Mouse (Mus musculus) heart, postnatal 36 days (tissue): ENCODE data around the gene Btbd3. TPM values are rescaled to one million over a fixed set of nuclear protein-coding genes. Genes with fewer than 3 reads are reported as not detected.

ENCODE experiments used
- DNase-seq, 2 experiments: peaks; one replicate each; pipeline ENCODE4 v3.0.0; 2021 to 2022
- intact Hi-C: fragments of 180-260 bp; cut with DNase I; formaldehyde crosslinking; loops from one replicate; pipeline ENCODE4 v1.15.1; 2025
- total RNA-seq, 2 experiments: library from RNA; stranded (reverse); gene quantifications; 2 replicates each; pipeline ENCODE4 v1.2.3; 2021

Gene Btbd3
- total RNA-seq, 2 experiments from 2014 or later, result 13.8 to 17.0 TPM

GRCm38 (mm10) chr2:138490688-138491405, 234.5 kb downstream of the Btbd3 start:
- intact Hi-C loops, result no loop called here
- no peak for DNase-seq

DNA sequence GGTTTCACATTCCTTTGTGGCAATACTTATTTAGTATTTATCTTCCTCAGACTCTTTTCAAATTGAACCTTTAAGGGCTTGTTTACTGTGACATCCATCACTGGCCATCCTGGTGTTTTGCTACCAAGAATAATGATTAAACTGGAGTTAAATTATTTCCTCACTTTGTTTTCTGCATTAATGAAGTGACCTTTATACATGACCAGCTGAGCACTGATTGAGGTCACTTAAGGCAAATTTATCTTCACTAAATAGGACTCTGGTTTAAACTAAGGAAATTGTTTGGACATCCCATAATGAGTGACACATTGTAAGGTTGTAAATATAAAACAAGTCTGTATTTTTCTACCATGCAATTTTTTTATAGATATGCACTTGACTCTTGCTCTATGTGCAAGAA, 235.8 kb downstream of the Btbd3 start:
- intact Hi-C loops, result no loop called here
- no peak for DNase-seq

- no peak for DNase-seq
- intact Hi-C loops, result no loop called here
Observed at GRCm38 (mm10) chr2:138503866-138504380, 247.6 kb downstream of the Btbd3 start.

DNA sequence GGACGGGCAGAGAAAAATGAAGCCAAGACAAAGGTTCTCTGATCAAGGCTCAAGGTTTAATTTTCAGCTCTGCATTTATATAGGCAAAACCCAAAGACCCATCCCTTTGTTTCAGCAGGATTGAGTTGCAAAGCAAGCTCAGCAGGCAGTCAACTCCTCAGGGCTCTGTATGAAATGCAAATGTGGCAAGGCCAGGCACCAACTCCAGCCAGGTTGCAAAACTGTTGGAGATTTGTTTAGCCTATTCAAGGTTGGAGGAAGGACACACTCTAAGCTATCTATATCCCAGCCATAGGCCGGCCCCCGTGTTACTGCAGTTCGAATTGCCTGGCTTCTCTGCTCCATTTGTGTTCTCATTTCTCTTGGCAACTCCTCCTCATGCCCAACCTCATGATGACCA, 259.2 kb downstream of the Btbd3 start:
- intact Hi-C loops, result no loop called here
- no peak for DNase-seq

GRCm38 (mm10) chr2:138528461-138528860, 272.1 kb downstream of the Btbd3 start:
- intact Hi-C loops, result no loop called here
- DNase-seq, result no peak

DNA sequence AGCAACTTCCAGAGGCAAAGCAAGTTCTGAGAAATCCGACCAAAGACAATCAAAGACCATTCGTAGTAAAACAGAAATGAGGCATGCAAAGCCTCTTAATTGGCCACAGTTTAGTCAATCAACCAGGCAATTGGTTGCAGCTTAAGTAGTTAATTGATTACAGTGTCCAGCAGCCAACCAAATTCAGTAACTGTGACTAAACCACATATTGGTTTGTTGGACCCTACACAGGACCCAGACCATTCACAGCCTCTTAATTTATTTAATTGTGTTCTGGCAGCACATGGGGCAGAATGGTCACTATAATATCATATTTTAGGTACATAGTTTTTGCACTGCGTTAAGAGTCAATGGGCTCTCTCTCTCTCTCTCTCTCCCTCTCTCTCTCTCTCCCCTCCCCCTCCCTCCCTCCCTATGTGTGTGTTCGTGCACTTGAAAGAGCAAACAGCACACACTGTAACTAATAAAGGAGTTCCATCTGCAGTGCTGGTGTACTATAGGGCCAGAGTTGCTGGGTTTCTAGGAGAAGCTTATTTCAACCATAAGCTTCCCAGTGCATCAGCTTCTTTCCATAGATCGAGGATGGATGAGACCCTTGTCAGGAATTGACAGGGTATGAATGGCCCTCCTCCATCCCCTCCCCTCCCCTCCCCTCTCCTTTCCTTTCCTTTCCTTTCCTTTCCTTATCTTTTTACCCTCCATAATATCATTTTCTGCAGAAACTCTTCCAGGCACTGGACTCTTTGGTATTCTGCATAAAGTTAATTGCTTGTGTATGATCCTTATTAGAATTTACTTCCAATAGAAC, 275.0 kb downstream of the Btbd3 start:
- intact Hi-C loops, result no loop called here
- no peak for DNase-seq

- intact Hi-C loops, result no loop called here
- DNase-seq, result no peak
Observed at GRCm38 (mm10) chr2:138531992-138532391, 275.6 kb downstream of the Btbd3 start.

GRCm38 (mm10) chr2:138539655-138540054, 283.3 kb downstream of the Btbd3 start:
- intact Hi-C loops, result no loop called here
- no peak for DNase-seq

DNA sequence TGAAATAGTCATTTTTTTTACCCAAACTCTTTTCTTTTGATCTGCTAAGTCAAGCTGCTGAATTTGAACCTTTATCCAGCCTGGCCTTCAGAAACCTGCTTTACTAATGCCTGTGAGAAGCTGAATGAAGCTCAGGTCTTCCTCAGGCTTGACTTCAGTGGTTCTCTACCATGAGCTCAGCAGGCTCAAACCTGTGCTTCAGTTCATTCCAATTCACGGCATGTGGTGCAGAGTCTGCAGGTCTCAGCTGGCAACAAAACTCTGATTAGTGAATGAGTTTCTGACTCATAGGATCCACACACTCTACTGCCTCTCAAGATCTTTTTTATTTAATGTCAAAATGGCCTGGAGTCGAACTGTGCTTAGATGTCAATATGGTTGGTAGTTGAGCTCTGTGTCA, 292.6 kb downstream of the Btbd3 start:
- no peak for DNase-seq
- intact Hi-C loops, result no loop called here

DNA sequence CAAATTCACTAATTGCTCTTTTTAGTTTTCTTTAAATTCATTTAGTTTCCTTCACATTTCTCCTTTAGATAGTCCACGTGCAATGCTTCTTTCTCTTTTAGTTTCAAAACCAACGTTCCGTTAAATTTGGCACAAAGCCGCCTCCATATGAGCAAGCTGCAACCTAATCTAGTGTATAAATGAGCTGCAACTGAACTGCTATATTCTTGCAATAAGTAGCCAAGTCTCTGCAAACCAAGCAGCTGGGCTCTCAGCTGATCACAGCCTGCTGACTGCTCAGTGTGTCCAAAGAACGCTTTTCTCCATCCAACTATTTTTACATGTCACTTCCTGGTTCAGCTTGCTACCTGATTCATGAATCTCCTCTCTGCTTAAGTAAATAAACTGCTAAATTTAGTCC, 295.2 kb downstream of the Btbd3 start:
- intact Hi-C loops, result no loop called here
- DNase-seq, result no peak

- no peak for DNase-seq
- intact Hi-C loops, result no loop called here
Observed at GRCm38 (mm10) chr2:138555106-138555862, 298.9 kb downstream of the Btbd3 start.

GRCm38 (mm10) chr2:138585930-138586329, 329.6 kb downstream of the Btbd3 start:
- no peak for DNase-seq

DNA sequence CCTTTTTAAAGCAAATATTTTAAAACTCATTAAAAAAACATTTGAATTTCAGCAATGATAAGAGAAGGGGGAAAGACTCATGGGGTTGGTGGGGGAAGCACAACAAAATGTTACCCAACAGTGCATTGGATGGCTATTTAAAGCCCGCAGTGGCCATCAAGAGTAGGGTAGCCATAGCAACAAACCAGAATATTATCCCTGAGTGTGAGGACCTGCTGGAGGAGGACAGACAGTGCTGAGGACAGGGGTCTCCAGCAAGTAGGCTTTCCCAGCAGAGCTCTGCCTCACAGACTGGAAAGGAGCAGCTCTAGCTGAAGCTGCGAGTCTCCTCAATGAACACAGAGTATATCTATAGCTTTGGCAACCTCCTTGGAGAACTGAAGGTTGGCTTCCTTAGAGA, 331.0 kb downstream of the Btbd3 start:
- no peak for DNase-seq
- intact Hi-C loops, result no loop called here

More at GRCm38 (mm10) chr2:138585930-138586329, 329.6 kb downstream of the Btbd3 start:
- intact Hi-C loops, result no loop called here

DNA sequence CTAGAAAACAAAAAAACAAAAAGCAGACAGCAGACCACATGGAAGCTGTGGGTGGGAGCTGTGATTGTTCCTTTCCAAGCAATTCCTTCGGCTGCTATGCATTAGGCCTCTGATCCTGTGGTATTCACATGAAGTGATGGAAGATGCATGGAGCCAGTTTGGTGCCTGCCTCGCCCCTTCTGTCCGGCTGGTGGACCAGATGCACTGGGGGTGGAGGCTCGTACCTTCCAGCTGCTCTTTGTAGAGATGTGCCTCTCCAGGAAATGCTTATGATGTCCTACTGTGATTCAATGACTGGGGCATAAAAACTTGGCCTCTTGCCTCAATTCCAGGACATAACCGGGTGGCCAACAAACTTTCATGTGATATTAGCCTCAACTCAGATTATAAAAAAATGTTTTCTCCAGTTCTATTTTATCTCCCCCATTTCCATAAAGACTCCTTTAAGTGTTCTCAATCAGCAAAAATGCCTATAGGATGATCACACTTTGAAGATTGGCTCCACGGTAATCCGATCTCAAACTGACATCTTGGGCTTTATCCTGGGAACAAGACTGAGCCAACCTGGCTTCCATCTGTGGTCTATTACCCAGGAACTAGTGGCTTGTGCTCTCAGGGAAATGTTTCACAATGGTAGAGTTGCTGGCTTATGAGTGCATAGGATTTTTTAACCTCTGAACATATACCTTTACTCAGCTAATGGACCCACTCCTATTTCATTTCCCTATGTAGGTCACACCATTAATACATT, 331.6 kb downstream of the Btbd3 start:
- no peak for DNase-seq
- intact Hi-C loops, result no loop called here

DNA sequence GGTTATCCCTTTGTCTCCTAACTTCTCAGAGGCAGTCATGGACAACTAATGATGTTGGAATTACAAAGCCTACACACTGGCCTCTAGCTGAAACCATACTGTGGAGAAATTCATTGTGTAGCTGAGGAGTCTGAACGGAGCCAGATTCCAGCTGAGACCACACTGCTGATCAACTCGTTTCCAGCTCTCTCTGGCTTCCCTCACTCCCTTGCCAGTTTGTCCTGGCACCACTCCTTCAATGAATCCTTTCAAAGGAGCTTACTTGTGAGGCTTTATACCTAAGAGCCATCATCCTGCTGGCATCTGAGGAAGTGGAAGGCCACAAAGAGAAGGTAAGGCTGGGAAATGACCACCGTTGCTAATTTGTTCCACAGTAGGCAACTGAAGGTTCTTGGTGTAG, 332.7 kb downstream of the Btbd3 start:
- intact Hi-C loops, result no loop called here
- no peak for DNase-seq

DNA sequence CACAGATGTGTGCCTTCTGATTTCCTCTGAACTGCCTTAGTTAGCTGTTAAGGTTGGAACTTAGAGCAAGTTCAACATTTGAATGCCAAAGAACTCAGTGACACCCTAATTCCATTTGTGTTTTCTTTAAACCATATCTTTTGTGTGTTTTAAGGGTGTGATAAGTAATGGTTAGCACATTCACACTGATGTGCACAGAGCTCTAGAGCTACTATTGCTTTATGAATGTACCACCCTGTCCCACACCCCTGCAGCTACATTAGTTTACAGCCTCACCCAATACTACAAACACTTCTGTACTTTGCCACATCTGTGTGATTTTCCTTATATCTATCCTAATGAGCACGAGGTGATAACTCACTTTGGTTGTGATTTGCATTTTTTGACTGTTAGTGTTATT, 333.9 kb downstream of the Btbd3 start:
- no peak for DNase-seq
- intact Hi-C loops, result no loop called here

GRCm38 (mm10) chr2:138612361-138612760, 356.0 kb downstream of the Btbd3 start:
- intact Hi-C loops, result no loop called here
- DNase-seq, result no peak

DNA sequence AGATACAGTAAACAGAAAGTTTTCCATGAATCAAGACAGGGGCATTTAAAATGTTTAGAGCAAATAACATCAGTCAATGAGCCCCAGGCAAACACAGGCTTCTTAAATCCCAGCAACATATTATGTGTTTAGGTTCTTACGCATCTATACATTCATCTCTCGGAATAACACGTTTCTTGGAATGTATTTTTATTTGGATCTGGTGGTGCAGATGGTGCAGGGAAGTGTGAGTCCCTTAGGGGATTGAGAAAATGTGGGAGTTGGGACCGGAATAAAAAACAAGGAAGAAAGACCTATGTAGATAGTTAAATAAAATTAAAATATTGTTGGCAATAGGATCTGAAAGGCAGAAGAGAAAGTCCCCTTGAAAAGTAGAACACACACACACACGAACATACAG, 361.1 kb downstream of the Btbd3 start:
- no peak for DNase-seq
- intact Hi-C loops, result no loop called here
